Mouse (Mus musculus): ENCODE measurements around the gene Galnt9. TPM values are rescaled to one million over a fixed set of nuclear protein-coding genes. Genes with fewer than 3 reads are reported as not detected.

The Galnt9 gene
- polyA plus RNA-seq, 2 experiments, result 0.03 TPM; not detected in 1

DNA sequence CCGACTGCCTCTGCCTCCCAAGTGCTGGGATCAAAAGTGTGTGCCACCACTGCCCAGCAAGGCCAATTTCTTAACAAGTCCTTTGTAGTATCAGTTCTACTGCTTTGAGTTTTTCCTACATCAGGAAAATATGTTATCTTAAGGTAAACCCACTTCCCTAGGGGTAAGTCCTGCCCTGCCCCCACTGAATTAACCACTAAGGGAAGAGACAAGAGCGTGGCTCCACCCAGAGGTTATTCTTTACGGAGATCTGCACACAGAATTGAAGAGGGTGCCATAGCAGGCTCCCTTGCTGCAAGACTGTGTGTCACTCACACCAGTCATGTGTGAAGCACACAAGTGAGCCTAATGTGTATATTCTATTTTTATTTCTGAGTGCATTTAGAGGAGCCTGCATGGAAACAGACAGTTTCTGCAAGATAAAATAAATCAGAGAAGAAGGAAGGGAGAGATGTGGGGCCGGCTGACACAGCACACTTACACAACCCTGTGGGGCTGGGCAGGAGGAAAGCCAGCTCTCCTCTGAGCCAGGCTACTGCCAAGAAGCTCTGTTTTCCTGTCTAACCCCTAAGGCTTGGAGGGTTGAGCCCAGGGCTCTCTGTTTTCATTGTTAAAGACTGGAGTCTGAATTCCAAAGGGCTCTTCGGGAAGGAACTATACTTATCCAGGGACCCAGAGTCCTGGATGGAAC, 61.5 kb downstream of the Galnt9 start:
- DNase-seq (ENCODE audit: low read depth in 3 of 3, low spot score in 3 of 3) (no peak), ATAC-seq (ENCODE audit: insufficient read depth) (no peak)
- H3K27me3 ChIP-seq (ENCODE audit: control insufficient read depth, insufficient read depth, low read length), result no peaks in the 10 kb centered on the region
- H3K4me2 ChIP-seq (ENCODE audit: low read depth), result no peak overlapping the region
- H3K4me1 ChIP-seq (replicated peaks; ENCODE audit: control insufficient read depth in 2 of 2, insufficient read depth in 2 of 2, low read length in 1 of 2), result 0 out of 4 replicates have a peak, but pooled peaks cover 0 to 2% of the 10 kb centered on the region in 2 experiments
- H3K4me3 ChIP-seq (ENCODE audit: insufficient read depth in 1 of 2, low read depth in 2 of 2, low read length in 2 of 2), result no peak overlapping the region
- H3K9me3 ChIP-seq (ENCODE audit: control insufficient read depth, low read length), result no peaks in the 10 kb centered on the region
- WGBS (ENCODE audit: insufficient replicate concordance), result 29% methylated on average over 5 of the region's 5 CpGs
- TF ChIP-seq EP300 (IDR thresholded peaks at IDR 0.05; ENCODE audit: low read depth), result no peak
- TF ChIP-seq CTCF (IDR thresholded peaks at IDR 0.05; ENCODE audit: low read depth), result no peak
- H3K36me3 ChIP-seq (replicated peaks; ENCODE audit: control insufficient read depth, insufficient read depth, low read depth), result no peaks in the 10 kb centered on the region
- H3K9ac ChIP-seq (replicated peaks), result no peak overlapping the region
- no peak overlapping the region for H3K27ac ChIP-seq

DNA sequence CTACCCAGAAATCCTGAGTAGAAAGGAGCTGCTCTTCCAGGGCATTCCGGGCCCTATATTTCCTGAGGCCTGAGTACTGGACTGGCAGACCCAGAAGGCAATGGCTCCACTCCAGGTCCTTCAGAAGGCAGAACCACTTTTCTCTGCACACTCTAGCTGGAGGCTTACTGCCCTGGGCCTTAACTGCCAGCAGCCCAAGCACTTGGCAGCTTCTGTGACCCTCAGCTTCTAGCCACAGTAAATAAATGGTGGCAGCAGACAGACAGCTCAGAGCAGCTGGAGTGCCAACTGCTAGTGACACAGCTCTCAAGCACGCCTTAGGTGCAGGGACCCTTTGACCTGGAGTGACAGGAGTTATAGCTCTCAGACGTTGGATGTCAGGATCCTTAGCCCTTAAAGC, 63.6 kb downstream of the Galnt9 start:
- H3K4me3 ChIP-seq (ENCODE audit: insufficient read depth in 1 of 2, low read depth in 2 of 2, low read length in 2 of 2), result no peak overlapping the region
- WGBS (ENCODE audit: insufficient replicate concordance), result 55% methylated on average over 3 of the region's 3 CpGs
- no peaks in the 10 kb centered on the region for H3K9me3 ChIP-seq (ENCODE audit: control insufficient read depth, low read length)

DNA sequence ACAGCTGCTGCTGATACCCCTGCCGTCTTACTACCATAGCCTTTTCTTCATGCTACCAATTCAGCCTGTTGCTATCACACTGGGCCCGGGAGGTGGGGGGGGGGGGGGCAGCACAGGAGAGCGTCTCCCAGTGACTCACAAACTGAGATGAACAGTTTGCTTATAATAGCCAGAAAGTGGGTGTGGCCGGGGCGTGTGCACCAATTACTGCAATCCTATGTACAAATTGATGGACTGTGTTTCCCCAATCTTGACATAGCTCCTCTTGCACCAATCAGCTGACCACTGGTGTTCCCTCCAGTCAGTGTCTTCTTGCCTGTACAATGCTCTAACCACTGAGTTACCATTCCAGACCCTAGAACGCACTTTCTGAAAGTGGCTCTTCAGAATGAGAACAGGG, 64.2 kb downstream of the Galnt9 start:
- H3K27ac ChIP-seq, result no peak overlapping the region
- TF ChIP-seq CTCF (IDR thresholded peaks at IDR 0.05; ENCODE audit: low read depth) (no peak), EP300 (IDR thresholded peaks at IDR 0.05; ENCODE audit: low read depth) (no peak)
- no peak for ATAC-seq (ENCODE audit: insufficient read depth)
- no peak overlapping the region for H3K4me3 ChIP-seq (ENCODE audit: insufficient read depth in 1 of 2, low read depth in 2 of 2, low read length in 2 of 2)
- H3K9me3 ChIP-seq (ENCODE audit: control insufficient read depth, low read length), result no peaks in the 10 kb centered on the region
- H3K36me3 ChIP-seq (replicated peaks; ENCODE audit: control insufficient read depth, insufficient read depth, low read depth), result no peaks in the 10 kb centered on the region
- no peak overlapping the region for H3K4me2 ChIP-seq (ENCODE audit: low read depth)
- 52% methylated on average over 6 of the region's 6 CpGs for WGBS (ENCODE audit: insufficient replicate concordance)
- H3K9ac ChIP-seq (replicated peaks), result no peak overlapping the region
- H3K27me3 ChIP-seq (ENCODE audit: control insufficient read depth, insufficient read depth, low read length), result no peaks in the 10 kb centered on the region
- H3K4me1 ChIP-seq (replicated peaks; ENCODE audit: control insufficient read depth in 2 of 2, insufficient read depth in 2 of 2, low read length in 1 of 2), result 0 out of 4 replicates have a peak, but pooled peaks cover 0 to 2% of the 10 kb centered on the region in 2 experiments
- no peak for DNase-seq (ENCODE audit: low read depth in 3 of 3, low spot score in 3 of 3)

More for the DNA sequence above, 63.6 kb downstream of the Galnt9 start:
- H3K36me3 ChIP-seq (replicated peaks; ENCODE audit: control insufficient read depth, insufficient read depth, low read depth), result no peaks in the 10 kb centered on the region
- TF ChIP-seq EP300 (IDR thresholded peaks at IDR 0.05; ENCODE audit: low read depth) (no peak), CTCF (IDR thresholded peaks at IDR 0.05; ENCODE audit: low read depth) (no peak)
- no peak for ATAC-seq (ENCODE audit: insufficient read depth)
- no peak overlapping the region for H3K4me2 ChIP-seq (ENCODE audit: low read depth)
- H3K4me1 ChIP-seq (replicated peaks; ENCODE audit: control insufficient read depth in 2 of 2, insufficient read depth in 2 of 2, low read length in 1 of 2), result 0 out of 4 replicates have a peak, but pooled peaks cover 0 to 2% of the 10 kb centered on the region in 2 experiments
- H3K9ac ChIP-seq (replicated peaks), result no peak overlapping the region
- DNase-seq (ENCODE audit: low read depth in 3 of 3, low spot score in 3 of 3), result no peak
- H3K27ac ChIP-seq, result no peak overlapping the region
- no peaks in the 10 kb centered on the region for H3K27me3 ChIP-seq (ENCODE audit: control insufficient read depth, insufficient read depth, low read length)

DNA sequence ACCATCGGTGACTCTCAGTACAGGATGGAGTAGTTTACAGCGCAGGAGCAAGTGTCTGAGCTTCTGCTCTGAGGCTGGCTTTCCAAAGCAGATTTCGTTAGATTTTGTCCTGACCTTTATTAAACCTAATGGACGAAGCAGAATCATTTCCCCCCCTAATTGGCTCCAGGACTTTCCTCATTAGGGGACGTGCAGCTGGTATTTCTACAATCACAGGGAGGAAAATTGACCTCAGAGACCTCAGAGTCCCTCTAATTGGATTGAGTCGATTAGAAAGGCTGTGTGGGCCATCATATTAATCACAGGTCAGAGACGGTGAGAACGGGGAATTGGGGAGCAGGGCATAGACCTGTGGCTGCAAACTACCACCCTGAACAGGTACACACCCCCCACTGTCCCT, 64.8 kb downstream of the Galnt9 start:
- Histone ChIP-seq H3K4me2 (ENCODE audit: low read depth) (no peak overlapping the region), H3K4me1 (replicated peaks; ENCODE audit: control insufficient read depth in 2 of 2, insufficient read depth in 2 of 2, low read length in 1 of 2) (no peaks in the 10 kb centered on the region), H3K27me3 (ENCODE audit: control insufficient read depth, insufficient read depth, low read length) (no peaks in the 10 kb centered on the region), H3K36me3 (replicated peaks; ENCODE audit: control insufficient read depth, insufficient read depth, low read depth) (no peaks in the 10 kb centered on the region), H3K27ac (no peak overlapping the region), H3K9ac (replicated peaks) (no peak overlapping the region), H3K4me3 (ENCODE audit: insufficient read depth in 1 of 2, low read depth in 2 of 2, low read length in 2 of 2) (no peak overlapping the region), H3K9me3 (ENCODE audit: control insufficient read depth, low read length) (no peaks in the 10 kb centered on the region)
- WGBS (ENCODE audit: insufficient replicate concordance), result 59% methylated on average over 8 of the region's 8 CpGs
- TF ChIP-seq CTCF (IDR thresholded peaks at IDR 0.05; ENCODE audit: low read depth), result no peak
- TF ChIP-seq EP300 (IDR thresholded peaks at IDR 0.05; ENCODE audit: low read depth), result no peak
- ATAC-seq (ENCODE audit: insufficient read depth) (no peak), DNase-seq (ENCODE audit: low read depth in 3 of 3, low spot score in 3 of 3) (no peak)

DNA sequence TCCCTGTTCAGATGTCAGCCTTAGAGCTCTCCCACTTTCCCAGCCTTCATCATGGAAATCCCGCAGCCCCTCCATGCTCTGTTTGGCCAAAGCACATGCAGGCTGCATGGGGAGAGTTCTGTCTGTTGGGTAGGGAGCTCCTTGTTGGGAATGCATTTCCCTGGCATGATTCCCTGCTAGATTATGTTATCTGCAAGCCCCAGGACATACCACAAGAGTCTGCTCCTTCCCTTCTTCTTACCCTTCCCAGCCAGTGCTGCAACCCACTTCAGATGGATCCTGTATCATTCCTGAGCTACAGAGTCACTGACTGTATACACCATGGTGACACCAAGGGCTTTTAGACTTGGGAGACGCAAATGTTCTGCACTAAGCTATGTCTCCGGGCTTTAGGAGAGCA, 65.3 kb downstream of the Galnt9 start:
- Histone ChIP-seq H3K4me1 (replicated peaks; ENCODE audit: control insufficient read depth in 2 of 2, insufficient read depth in 2 of 2, low read length in 1 of 2) (no peaks in the 10 kb centered on the region), H3K27me3 (ENCODE audit: control insufficient read depth, insufficient read depth, low read length) (no peaks in the 10 kb centered on the region), H3K9ac (replicated peaks) (no peak overlapping the region), H3K4me3 (ENCODE audit: insufficient read depth in 1 of 2, low read depth in 2 of 2, low read length in 2 of 2) (no peak overlapping the region), H3K9me3 (ENCODE audit: control insufficient read depth, low read length) (no peaks in the 10 kb centered on the region), H3K36me3 (replicated peaks; ENCODE audit: control insufficient read depth, insufficient read depth, low read depth) (no peaks in the 10 kb centered on the region), H3K4me2 (ENCODE audit: low read depth) (no peak overlapping the region), H3K27ac (no peak overlapping the region)
- DNase-seq (ENCODE audit: low read depth in 3 of 3, low spot score in 3 of 3) (no peak), ATAC-seq (ENCODE audit: insufficient read depth) (no peak)
- WGBS (ENCODE audit: insufficient replicate concordance), result 55% methylated on average over 3 of the region's 3 CpGs
- TF ChIP-seq CTCF (IDR thresholded peaks at IDR 0.05; ENCODE audit: low read depth), result no peak
- no peak for TF ChIP-seq EP300 (IDR thresholded peaks at IDR 0.05; ENCODE audit: low read depth)
